Mouse (Mus musculus): ENCODE results near the gene Dcaf7.
"Not testable (repeated sequence)": the region's sequence is repeated elsewhere in the genome, so short reads cannot be mapped to it uniquely, and the experiment has no call there.

Dcaf7 gene

DNA sequence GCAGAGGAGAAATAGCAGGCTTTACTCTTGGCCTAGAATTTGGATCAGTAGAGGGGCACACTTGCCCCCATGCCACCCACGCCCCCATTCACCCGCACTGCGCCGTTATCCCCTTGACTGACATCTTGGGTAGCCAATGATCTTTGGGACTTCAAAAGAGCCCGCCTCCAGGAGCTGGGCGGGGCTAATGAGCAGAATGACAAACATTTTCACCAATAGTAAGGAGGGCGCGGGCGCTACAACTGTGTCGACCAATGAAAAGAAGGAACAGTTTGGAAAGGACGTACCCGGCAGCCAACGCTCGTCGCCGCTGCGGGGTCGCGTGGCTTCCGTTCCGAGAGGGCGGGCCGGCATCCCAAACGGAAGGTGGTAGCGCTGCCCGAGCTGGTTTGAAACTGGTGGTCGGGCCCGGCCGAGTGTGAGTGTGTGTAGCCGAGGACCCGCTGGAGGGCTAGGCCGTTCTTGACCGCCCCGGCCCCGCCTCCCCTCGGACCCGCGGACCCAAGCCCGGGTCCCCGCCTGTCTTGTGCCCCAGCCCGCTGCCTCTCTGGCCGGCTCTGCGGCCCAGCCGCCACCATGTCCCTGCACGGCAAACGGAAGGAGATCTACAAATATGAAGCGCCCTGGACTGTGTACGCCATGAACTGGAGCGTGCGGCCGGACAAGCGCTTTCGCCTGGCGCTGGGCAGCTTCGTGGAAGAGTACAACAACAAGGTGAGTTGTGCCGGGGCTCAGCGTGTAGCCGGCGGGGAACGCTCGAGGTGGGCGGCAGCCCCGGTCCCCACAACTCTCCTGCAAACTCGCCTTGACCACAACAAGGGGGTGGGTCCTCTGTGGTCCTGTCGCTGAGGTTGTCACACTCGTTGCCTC lies at the start of gene Dcaf7:
Gene Dcaf7, plus strand, starts transcription at position 325 of the 870 bp plus-strand sequence.
- peak; percentile 97 for DNase-seq (ENCODE audit: low spot score)

DNA sequence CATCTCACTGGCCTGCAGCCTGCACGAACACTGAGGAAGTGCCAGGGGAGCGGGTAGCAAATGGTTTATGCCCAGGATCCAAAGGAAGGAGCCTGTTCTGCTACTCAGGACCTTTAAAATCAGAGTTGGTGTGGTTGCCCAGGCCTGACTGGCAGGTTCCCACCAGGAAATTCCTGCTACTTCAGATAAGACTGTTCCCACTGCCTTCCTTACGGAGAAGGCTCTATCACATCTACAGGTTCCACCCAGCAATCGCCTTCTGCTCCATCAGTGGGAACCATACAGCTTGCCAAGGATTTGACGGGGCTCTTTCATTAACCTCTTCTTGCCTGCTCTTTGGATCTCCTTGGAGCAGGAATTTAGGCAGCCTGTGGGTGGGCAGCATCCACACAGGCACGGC lies 49.2 kb upstream of the Dcaf7 start:
- no peak for DNase-seq (ENCODE audit: low spot score)

DNA sequence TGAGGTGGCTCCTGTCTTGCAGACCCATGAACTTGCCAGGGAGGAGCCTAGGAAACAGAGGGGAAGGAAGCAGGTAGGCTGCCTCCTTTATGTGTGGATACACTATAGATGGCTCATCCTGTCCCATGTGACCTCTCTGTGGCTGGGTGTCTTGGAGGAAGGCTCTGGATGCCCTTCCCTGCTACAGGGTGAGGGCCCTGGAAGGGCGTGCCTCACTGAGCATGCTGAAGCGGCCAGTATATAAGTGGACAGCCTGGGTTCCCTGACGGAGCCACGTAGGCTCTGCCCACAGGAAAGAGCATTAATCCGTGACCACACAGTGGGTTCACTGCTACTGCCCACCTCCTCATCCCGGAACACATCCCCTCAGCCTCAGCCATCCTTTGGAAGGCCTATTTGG lies 47.2 kb upstream of the Dcaf7 start:
- DNase-seq (ENCODE audit: low spot score), result no peak

DNA sequence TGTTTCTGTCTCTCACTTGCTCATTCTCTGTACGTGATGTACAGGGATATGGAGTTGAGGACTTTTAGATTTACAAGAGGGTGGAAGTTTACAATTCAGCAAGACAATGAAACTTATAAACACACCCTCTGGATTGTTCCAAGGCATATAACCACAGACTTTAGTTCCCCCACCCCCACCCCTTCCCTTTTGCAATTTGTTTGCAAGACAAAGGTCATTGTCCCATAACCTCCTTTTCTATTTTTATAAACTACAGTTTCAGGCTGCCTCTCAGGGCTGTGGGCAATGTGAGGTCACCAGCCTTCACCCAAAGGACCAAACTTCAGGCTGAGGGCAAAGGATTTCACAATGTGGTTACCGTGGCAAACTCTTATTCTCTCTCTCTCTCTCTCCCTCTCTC lies 46.4 kb upstream of the Dcaf7 start:
- no peak for DNase-seq (ENCODE audit: low spot score)

DNA sequence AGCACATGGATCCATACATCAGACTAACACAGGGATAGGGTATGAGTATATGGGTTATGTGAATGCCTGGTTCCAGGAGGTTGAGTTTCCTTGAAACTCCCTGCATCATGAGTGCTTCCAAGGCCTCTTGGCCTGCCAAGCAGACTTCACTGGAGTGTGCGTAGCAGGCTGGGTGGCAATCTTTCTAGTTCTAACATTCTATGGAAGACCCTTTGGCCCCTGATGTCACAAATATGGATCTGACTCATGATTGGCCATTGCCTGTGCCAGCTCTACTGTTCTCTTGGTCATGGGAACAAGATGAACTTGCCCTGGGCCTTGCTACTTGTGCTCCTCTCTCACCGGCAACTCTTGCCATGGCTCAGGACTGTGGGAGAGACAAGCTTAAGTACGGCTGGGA lies 42.3 kb upstream of the Dcaf7 start, which contains the start of gene Ace3:
Gene Ace3, plus strand, starts transcription at position 301 of the 400 bp plus-strand sequence.
- DNase-seq (ENCODE audit: low spot score), result no peak

DNA sequence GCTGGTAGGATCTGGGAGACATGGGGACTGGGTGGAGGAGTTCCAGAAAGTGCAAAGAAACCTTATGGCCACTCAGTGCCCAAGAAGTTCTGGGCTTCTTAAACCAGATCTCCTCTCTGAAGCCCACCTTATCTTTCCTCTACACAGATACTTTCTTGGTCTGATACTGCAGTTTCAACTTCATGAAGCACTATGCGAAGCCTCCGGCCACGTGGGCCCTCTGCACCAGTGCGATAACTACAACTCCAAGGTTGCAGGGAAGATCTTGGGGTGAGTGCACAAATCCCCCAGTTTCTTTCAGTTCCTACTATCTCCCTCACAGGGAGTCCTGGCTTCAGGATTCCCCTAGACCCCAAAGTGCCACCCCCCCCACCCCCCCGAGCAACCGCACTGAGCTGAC lies 36.6 kb upstream of the Dcaf7 start:
- no peak for DNase-seq (ENCODE audit: low spot score)

DNA sequence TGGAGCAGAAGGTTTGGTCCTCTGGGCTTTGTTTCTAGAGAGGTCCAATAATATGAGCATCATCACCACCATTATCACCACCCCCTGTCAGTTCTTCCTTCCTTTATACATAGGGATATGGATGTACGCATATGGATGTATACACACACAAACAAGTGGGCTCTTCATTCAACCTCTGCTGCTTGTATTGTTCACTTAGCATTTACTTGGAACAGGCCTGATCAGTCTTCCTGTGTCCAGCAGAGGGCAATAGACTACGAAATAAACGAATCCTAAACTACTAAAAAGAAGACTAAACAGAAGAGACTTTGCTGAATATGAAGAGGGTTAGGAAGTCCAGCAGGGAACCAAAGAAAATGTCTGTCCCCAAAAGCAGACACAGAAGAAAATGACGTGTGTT lies 35.0 kb upstream of the Dcaf7 start:
- peak; percentile 37 for DNase-seq (ENCODE audit: low spot score)

DNA sequence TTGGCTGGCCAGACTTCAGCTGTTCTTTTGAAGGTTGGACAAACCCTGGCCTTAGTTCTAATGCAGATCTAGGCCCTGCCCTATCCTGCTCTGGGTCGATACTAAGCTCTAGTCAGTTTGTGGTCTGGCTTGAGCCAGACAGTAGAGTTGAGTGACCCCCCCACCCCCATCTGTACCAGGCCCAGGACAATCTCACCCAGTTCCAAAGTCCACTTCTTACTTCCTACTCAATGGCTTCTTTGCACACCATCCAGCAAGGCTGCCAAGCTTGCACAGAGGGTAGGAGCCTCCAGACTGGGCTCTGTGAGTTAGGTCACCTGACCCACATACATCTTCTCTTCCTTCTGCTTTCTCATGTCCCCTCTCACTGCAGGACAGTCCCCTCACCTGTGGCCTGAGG lies 32.1 kb upstream of the Dcaf7 start:
- no peak for DNase-seq (ENCODE audit: low spot score)

DNA sequence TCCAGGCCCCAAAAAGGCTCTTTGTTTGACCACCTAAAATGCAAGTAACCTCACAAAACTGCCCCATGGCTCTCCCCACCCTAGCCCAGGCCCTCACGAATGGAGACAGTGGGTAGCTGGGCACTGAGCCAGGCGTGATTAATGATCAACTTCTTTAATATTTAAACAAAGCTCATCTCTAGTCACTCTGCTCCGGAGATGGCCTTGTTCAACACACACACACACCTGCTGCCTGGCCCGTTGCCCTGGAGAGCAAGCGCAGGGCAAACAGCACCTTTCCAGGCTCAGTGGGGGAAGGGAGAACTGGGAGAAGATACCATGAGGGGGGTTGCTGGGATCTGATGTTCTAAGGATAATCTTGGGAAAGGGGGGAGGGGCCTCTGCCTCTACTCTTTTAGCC lies 30.7 kb upstream of the Dcaf7 start:
- DNase-seq (ENCODE audit: low spot score), result no peak

DNA sequence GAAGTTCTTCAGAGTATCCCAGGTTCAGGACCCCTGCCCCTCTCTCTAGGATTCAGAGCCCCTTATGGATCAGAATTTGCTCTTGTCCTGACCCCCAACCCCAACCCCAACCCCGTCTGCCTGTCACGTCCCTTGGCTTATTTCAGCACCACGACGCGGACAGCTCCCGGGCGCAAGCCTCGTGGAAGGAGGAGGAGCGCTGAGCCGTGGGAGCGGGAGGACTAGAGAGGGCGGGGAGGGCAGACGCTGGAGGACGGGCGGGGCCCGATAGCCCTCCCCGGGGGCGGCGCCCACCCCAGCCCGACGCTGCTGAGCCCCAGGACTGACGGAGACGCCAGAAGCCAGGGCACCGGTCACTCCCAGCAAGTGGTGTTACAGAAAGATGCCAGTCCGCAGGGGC lies 28.9 kb upstream of the Dcaf7 start, which contains the start of gene Kcnh6:
Gene Kcnh6, plus strand, starts transcription at position 304 of the 400 bp plus-strand sequence.
- no peak for DNase-seq (ENCODE audit: low spot score)

DNA sequence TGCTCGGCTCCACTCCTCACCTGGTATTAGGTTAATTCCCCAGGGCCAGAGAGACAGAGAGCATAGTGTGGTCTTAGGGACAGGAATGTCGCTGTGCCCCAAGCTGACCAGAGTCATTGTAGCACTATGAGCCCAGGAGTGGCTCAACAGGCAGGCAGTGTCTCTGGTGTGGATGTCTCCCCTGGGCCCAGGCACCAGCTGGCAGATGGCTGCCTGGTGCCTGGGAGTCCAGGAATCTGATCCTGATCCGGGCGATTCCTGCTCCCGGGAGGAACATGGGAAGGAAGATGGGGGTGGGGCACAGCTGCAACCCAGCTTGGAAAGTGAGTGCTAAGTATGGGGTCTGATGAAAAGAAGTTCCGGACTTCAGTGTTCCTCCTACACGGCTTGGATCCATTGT lies 24.0 kb upstream of the Dcaf7 start:
- no peak for DNase-seq (ENCODE audit: low spot score)

DNA sequence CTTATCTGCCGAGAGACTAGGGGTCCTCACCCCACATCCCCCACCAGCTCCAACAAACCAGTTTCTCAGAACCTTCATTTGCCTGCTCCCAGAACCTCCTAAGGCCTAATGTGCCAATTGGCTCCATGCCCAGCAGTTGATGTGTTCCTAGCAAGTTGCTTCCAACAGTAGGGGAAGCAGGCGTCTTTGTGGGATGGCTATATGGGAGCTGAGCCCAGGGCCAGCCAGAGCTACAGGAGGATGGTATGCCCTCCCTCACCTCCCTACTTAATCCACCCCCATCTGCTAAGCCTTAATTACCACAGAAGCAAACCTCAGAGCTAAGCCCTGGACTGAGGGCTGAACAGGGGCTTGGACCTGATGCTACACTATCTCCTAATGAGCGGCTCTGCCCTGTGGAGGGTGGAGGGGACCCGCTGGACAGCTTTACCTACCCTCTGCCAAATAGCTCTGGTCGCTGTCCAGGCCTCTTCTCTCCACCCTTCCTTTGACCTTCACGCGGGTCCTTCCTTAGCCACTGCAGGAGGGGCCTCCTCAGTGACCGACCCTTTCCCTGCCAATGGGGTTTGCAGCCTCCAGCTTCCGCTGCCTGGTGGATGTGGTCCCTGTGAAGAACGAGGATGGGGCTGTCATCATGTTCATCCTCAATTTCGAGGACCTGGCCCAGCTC lies 23.0 kb upstream of the Dcaf7 start:
- DNase-seq (ENCODE audit: low spot score), result no peak

DNA sequence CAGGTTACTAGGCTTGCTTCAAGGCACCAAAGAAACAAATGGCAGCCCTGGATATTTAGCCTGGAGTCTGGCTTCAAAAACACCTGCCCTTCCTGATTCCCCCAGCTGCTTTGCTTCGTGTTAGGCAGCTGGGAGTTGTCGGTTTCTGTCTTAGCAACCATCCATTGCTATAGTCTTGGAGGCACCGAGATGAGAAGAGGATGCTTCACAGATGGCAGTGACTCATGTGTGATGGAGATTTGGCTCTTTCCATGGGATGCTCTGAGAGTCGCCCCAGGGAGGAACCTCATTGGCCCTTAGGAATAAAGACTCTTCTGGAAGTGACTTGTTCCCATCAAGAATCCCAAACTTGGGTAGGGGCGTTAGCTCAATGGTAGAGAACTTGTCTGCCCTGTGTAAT lies 20.2 kb upstream of the Dcaf7 start:
- DNase-seq (ENCODE audit: low spot score), result no peak

DNA sequence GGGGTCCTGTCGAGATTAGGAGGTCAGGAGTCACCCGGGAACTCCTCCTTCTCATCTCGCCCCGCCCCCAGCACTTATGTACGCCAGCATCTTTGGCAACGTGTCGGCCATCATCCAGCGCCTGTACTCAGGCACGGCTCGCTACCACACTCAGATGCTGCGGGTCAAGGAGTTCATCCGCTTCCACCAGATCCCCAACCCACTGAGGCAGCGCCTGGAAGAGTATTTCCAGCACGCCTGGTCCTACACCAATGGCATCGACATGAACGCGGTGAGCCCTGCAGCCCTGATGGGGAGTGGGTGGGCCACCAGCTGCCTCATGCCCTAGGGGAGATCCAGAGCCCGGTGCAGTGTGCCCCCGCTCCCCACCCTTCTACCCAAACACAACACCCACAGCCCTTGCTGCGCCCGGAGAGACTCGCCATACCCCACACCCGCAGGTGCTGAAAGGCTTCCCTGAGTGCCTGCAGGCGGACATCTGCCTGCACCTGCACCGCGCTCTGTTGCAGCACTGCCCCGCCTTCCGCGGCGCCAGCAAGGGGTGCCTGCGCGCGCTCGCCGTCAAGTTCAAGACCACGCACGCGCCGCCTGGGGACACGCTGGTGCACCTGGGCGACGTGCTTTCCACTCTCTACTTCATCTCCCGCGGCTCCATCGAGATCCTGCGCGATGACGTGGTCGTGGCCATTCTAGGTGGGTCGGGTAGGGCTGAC lies 16.5 kb upstream of the Dcaf7 start:
- peak; percentile 36 for DNase-seq (ENCODE audit: low spot score)

DNA sequence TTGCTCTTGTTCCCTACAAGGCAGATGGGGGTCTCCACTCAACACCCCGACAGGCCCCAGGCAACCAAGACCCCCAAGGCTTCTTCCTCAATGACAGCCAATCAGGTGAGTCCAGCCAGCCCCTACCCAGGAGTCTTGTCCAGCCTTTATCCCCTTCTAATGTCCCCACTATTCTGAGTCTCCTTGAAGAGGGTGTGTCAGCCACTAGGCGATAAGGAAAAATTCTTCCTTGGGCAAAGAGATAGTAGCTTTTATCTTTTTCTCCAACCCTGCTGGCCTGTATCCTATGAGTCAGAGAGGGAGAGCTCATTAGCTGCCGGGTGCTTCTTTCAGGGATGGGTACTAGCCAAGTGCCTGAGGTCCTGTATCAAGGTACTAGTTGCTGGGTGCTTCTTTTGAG lies 10.9 kb upstream of the Dcaf7 start:
- no peak for DNase-seq (ENCODE audit: low spot score)

DNA sequence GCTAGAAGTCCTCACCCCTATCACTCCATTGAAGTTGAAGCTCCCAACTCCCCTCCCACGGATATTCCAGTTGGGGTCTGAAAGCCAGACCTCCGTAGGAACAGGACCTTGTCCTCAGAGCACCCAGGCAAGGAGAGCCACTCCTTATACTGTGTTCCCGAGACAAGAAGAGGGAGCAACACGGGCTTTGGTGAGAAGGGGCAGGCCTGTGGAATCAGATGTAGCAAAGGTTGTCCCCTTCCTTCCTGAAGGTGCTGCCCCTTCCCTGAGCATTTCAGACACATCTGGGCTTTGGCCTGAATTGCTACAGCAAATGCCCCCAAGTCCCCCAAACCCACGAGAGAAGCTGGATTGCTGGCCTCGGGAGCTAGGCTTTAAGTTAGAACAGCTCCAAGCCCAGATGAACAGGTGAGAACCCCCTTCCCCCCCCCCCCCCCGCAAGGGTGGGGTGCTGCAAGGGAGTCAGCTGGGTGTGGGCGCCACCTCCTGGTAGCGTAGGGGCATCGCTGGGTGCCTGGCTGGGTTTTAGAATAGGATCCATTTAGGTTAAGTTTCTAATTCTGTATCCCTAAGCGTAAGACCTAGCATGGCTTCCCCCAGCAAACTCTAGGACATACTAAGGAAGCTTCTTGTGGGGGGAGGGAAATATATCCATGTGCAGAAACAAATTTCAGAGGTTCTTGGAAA lies 10.1 kb upstream of the Dcaf7 start:
- DNase-seq (ENCODE audit: low spot score), result peak; percentile 57

DNA sequence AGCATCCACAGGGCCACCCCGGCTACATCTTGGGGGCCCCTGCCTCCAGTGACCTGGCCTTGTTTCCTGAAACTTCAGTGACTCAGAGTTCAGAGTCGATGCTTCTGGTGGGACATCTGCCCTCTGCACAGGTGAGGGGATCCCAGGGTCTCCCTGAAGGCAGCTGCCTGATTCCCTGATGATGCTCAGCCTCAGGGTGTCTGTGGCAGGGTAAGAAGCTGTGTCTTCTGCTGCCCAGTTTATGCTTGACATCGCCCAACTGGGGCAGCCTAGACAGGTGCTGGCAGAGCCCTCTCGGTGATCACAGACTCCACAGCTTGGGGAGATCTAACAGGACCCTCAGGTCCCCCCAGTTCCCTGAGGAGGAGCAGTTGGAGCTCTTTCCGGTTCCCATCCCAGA lies 9.1 kb upstream of the Dcaf7 start:
- DNase-seq (ENCODE audit: low spot score), result no peak

DNA sequence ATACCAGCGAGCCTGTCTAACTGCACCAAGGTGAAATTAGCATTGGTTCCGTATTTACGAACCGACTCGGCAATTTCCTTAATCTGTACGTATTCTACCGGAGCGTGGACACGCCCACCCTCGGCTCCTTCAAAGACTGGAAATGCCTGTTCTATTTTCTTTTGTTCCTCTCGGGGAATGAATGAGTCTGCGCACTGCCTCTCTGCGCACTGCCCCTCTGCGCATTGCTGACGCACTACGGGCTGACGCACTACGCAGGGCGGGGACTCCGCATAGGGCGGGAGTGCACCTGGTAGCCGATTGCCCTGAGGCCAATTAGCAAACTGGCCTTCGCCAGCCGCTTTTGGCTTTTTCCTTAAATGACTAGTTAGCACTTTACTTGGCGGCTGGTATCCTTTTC lies 4.6 kb upstream of the Dcaf7 start:
- DNase-seq (ENCODE audit: low spot score), result not testable (repeated sequence)

DNA sequence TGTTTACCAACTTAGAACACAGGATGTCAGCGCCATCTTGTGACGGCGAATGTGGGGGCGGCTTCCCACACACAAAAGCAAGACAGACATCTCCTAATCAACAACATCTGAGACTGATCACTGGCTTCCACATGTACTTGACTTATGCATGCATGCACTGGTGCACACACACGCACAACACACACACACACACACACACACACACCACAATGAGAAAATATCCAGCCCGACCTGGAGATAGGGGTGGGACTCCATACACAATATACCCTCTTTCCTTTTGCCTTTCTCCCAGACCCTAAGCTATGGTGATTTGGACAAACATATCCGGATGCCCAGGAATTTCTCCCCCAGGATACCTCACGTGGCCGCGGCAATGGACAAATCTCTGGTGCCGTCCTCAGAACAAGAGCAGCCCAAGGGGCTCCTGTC lies 3.2 kb upstream of the Dcaf7 start:
- no peak for DNase-seq (ENCODE audit: low spot score)

DNA sequence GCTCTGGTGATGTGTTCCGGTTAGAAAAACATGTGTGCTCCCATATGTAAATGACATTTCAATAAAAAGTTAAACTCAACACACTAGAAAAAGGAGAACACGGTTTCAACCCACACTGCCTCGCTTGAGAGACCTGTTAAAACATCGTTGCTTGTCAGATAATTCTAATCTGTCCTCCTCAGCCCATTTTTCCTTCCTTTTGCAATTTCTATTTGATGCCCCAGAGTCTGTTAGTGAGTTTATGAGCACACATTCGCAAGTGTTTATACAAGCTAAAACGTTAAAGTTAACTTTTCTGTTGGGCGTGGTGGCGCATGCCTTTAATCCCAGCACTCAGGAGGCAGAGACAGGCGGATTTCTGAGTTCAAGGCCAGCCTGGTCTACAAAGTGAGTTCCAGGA lies 1.7 kb upstream of the Dcaf7 start:
- DNase-seq (ENCODE audit: low spot score), result no peak

DNA sequence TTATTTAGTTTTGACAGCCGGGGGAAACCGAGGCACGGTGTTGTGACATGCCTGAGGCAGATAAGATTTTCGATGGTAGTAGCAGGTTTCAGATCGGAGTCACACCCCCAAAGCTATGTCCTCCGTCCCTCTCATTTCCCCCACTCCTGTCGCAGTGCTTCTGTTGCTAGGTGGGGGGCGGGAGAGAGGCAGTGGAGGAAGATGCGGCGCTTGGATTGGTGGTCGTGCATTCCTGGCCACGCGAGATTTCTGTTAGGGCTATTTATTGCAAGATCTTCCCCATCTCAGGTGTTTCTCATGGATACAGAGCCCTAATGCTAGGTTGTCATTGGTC lies 713 bp downstream of the Dcaf7 start:
- DNase-seq (ENCODE audit: low spot score), result peak; percentile 63

DNA sequence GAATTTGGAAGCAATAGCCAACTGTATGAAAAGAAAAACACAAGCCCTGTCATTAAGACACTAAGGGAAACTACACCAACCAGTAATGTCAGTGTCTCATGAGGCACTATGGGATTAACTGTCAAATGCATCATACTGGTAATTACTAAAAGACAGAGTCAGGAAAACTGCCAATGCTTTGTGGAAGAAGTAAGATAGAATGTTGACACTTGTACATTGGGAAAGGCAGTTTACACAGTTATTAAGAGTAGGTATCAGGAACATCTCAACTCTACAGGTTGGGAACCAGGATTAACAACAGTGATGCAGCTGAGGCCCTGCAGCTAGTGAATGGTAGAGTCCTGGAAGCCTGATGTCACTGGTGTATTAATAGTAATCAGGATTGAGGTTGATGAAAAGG lies 7.7 kb downstream of the Dcaf7 start:
- no peak for DNase-seq (ENCODE audit: low spot score)
